Mouse (Mus musculus) heart, adult 8-10 months (tissue): ENCODE data around the gene LTO1. TPM values are rescaled to one million over a fixed set of nuclear protein-coding genes. Genes with fewer than 3 reads are reported as not detected.

Experiments
- DNase-seq: peaks from one replicate; pipeline ENCODE4 v3.0.0; 2022; ENCODE audit warnings: low spot score
- total RNA-seq, 4 experiments: library from RNA; stranded (reverse); gene quantifications; 2 replicates each; pipeline ENCODE4 v1.2.4; 2022

LTO1 gene
- total RNA-seq, 4 experiments from 2014 or later, result 14.6 to 18.2 (median 17.4) TPM

DNA sequence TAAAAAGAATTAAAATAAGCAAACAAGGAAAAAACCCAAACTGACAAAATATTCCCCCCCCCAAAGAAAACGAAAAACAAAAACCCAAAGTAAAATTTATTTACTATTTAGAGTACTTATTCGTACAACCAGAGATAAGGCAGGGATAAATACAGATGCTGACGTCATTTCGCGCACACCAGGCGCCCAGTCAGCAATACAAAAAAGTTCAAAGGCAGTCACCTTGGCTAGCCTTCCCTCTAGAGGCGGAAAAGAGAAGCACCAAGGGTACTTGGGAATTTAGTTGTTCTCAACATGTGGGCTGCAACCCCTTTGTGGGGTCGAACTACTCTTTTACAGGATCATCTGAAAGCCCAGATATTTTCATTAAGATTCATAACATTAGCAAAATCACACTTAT is 7.1 kb upstream of the LTO1 start:
- no peak for DNase-seq

DNA sequence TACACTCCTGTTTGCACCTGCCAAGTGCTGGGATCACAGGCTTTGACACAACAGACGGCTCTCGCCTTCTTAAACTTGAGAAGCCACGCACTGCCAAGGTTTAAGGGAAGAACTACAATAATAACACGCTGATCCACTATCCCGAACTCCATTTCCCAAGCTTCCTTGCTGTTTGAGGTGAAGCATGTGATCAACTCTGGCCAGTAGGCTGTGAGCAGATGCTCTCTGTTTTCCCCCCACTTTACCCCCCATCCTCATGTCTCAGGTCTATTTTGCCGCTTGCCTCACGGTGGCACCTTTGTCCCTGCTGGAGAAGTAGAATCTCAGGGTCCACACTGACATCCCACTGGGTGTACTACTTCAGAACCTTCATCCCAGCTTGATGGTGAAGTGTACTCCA is 6.2 kb upstream of the LTO1 start:
- DNase-seq, result no peak

DNA sequence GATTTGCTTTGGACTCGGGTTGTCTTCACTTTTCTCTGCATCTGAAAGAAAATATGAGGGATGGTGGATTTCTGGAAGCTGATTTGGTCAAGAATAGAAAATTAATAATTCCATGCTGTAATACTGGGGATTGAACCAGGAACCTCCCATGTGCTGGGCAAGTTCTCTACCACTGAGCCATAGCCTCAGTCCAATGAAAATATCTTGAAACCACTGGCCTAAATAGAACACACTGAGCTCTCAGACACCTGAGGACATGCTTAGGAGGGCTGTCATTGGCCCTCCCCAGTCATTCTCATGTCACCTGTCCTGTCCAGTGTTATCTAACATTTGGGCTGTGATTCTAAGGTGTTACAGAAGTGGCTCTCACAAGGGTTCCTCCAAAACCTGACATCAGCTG is 3.8 kb upstream of the LTO1 start:
- no peak for DNase-seq

DNA sequence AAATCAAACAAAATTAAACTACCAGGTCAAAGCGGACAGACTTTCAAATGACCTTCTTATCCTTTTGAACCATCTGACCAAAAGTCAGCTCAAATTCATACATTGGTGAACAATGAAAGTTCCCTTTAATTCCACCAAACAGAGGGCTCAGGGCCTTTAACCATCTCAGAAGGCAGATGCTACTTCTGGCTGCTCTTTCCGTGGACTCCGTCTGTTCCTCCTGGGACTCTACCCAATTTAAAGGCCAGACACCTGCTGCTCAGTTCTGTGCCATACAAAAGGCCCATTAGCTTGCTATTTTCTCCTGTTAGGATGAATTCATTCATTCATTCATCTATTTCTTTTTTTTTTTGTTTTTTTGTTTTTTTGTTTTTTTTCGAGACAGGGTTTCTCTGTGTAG is 2.0 kb upstream of the LTO1 start:
- no peak for DNase-seq

DNA sequence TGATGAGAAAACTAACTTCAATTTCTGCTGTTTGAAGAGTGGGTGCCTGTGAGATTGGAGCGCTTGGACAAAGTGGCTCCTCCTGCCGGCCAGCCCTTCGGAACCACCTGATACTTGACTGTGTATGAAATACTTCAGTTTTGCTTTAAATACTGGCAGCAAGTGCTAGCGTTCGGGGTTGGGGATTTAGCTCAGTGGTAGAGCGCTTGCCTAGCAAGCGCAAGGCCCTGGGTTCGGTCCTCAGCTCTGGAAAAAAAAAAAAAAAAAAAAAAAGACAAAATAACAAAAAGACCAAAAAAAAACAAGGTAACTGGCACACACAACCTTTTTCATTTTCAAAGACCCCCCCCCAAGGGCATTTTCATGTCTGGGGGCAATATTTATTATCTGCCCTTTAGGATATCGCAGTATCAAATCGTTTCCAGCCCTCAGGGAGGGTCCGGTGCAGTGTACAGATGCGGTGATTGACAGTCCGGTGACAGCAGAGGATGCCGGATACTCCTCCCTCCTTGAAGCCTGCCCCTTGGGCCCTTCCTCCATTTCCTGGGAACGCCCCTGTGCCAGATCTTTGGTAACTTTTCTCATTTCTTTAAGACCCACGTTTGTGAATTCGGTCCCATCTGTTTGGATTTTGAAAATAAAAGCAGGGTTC is 478 bp upstream of the LTO1 start:
- no peak for DNase-seq

DNA sequence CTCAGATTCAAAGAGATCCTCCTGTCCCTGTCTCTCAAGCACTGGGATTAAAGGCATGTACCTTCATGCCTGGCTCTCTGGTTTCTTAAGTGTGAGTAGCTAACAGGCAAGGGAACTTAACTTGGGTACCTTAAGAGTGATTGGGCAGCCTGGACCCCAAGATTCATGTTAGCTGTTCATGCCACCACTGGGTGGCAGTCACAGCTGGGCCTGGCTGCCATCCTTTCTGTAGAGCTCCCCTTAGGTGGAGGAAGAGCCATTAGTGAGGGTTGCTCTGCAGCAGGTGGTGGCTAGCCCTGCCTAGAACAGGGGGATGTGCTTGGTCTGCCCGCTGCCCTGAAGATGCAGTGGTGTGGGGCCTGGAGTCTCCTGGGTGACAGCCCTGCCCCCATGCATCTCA is 3.9 kb downstream of the LTO1 start:
- DNase-seq, result no peak

DNA sequence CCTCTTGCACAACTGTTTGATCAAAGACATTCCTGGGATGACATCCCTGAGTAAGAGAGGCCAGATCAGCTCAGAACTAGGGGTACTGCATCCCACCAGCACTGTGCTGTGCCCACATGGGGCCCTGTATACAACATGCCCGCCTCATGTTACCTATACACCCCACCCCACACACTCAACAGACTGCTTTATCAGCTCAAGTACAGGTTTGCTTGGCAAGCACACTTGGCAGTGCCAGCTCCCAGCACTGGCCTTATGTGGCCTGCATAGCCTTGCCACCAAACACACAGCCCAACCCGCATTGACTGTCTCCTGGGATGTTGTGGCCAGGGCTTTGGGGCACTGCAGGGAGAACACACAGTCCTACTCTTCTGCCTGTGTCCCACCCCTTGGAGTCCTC is 12.7 kb downstream of the LTO1 start:
- DNase-seq, result peak; percentile 50

DNA sequence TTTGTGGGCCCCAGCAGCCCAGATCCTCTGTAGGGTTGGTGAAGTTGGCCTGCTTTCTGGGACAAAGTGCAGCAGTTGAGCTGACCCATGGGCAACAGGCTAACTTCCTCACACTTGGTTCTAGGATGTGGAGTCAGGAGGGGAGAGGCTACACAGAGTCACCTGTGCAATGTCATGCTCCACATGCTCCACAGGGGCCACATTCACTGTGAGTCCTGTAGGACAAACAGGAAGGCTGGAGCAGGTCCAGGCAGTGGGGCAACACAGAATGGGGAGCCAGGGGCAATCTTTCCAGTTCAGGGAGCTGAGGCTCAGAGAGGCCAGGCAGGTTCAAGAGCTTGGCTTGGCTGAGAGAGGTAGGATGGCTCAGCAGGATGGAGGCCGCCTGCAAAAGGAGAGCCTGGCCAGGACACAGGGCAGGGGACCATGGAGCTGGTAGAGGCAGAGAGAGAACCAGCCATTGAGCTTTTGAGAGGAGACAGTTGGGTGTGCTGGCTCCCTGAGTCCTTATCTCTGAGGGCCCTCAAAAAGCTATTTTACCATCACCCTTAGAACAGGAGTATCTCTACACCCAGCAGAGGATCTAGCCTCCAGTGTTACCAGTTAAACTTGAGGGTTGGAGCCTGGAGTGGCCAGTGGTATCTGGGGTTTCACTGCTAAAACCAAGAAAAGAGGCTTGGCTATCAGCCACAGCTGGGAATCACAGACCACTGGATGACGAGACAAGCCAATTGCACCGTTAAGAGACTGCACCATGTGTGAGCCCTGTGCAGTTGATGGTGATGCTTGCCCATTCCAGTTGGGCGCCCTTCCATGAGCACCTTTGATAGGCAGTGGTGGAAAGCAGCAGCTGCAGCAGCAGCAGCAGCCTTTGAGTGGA is 13.3 kb downstream of the LTO1 start:
- no peak for DNase-seq

DNA sequence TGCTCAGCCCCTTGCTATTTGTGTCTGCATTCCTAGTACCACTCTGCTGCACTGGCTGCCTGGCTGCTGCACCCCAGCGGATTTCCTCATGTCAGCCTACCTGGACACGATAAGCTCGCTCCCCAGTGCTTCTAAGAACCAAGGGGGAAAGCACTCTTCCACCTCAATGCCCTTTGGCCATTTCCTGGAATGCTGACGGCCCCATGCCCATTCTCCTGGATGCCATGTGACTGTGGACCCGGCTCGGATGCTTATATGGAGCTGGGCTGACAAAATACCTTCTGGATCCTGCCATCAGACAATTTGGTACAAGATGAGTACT is 13.9 kb downstream of the LTO1 start:
- no peak for DNase-seq

DNA sequence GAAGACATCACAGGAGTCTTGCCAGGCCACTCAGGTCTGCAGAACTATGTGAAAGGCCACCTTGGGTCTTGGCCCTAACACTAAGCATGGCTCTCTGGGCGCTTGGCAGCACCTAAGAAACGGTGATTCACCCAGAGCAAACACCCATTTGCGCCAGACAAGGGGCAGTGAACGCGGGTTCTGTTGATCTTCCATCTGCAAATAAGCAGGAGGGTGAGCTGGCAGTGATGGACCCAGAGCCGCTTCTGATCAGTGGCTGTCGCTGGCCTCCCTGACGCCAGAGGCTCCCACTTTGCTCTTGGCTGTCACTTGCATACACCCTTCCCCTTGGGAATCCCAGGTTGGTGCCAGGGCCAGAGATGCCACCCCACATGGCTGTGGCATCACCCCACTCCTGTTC is 14.6 kb downstream of the LTO1 start:
- DNase-seq, result no peak

DNA sequence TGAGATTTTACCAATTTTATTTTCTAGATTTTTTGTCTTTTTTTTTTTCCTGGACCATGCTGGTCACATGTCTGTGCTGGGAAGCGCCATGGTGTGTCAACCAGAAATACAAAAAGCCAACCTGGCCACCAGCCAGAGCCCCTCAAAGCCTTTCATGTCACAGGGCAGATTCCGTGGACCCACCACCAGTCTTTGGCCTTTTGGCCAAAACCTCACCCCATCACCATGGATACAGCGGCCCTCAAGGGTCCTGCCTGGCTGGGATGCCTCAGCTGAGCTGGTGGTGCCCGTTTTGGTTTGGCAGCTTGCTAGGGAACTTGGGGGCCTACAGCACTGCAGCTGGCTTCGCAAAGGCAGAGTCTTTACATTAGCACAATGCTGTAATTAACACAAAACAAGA is 15.0 kb downstream of the LTO1 start:
- no peak for DNase-seq

DNA sequence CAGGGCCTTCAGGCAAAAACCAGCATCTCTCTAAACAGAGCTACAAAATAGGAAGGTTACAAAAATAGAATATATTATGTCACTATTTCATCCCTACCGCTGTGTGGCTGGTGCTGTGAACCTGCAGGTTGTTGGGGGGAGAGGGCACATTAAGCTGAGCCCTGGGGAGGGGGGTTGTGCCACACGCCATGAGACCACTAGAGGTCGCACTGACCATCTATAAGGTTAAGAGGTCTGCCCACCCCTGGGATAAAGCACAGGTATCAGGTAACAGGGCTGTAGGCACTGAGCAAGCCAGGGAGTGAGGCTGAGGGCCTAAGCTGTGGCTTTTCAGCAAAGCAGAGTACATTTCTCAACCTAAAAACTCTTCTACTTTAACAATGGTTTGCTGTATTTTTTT is 16.9 kb downstream of the LTO1 start:
- no peak for DNase-seq

DNA sequence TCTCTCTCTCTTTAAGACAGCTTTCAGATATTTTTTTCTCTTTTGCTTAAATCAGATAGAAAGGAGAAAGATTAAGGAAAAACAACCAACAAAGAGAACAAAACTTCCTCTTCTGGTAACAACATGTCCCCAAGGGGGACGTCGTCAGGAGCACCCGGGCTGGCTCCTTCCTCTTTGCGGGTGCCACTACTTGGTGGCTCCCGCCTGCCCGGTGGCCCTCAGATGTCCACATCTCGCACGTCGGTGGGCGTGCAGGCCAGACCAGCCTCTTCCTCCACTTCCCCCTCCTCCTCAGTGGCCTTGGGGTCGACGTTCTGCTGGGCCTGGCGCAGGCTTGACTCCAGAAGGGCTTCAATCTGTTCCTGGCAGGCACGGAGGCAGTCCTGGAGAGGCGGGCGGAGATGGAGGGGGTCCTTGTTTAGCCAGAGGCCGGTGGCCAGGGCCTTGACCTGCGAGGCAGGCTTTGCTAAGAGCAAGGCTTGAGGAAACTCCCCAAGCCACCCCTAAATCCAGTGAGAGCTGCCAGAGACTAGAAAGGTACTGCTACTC is 17.6 kb downstream of the LTO1 start:
- no peak for DNase-seq

DNA sequence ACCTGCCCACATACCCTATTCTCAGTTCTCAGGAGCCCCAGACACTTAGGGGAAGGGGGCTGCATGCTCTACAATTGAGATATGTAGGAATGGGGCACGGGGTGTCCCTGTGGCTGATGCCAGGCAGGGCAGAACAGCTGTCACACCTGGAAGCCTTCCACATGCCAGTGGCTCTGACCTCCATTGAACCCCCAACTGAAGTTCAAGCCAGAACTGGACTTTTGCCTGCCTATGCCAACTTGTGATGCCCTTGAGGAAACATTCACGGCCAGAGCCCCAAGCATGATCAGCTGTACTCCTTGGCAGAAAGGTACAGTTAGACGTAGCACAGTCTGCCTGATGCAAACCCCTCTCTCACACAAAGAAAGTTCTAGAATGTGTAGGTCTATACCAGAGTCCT is 18.4 kb downstream of the LTO1 start:
- peak; percentile 36 for DNase-seq

DNA sequence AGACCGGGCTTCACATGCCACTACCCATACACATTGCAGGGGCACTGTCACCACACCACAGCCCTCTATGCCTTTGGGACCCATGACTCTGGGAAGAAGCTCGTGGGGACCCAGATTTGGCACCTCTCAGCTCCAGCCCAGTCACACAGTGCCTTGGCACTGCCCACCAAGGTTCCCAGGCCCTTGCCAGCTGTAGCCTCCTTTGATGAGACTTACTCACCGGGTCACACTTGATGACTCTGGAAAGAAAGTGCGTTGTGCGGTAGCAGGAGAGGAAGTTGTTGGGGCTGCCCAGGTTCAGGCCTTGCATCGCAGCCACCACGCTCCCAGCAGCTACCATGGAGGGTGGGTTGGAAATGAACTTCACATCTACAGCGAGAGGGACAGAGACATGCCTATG is 18.9 kb downstream of the LTO1 start:
- no peak for DNase-seq

DNA sequence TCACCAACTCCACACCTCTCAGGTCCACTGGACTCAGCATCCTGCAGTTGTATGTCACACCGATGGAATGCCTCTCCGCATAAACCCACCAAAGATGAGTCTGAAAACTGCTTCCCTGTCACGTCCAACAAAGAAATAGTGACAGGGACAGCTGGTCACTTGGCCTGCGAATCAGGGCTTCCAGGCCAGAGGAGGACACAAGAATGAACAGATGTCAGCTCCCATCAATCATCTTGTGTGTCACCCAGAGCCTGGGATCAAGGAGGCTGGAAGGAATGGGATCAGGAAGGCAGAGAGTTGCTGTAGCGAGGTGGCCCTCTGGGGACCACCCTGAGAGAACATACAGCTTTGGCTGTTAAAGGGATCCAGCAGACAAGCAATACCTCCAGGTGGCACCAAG is 20.0 kb downstream of the LTO1 start:
- DNase-seq, result no peak

DNA sequence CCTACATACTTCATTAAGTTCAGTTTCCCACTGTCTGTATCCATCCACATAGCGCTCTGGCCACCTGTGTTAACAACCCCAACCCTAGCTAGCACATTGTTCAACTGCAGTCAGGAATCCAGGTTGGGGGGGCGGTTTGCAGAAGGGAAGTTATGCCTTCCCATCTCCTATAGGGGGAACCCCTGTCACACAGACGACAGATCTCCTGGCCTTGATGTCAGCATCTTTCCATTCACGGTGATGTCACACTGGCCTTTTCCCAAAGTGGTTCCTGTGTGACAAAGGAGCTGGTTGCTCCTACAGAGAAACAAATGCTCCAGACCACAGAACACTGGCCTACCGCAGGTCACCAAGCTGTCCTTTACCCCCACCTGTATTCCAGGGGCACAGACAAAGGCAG is 20.7 kb downstream of the LTO1 start:
- DNase-seq, result no peak

DNA sequence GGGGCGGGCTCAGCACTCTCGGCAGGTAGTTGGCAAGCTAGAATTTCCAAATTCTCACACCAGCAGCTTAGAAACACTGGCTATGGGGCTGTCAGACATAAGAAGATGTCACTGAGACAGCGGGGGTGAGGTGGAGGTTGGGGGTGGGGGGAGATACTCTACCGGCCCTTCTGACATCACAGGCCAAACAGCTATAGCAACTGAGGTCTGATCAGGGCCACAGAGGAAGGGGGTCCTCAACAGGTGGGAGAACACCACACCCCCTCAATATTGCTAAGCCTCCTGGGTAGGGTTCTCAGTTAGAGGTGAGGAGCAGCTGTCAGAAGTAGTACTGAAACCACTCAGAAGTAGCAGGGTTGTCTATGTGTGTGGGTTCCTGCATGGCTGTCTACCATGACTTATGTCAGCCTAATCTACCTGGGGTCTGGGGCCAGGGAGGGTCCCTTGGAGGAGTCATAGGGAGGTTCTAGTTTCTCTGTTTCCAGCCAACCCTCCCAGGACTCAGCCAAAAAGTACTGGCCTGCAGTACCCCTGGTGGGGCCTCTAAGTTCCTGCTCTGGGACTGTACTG is 21.5 kb downstream of the LTO1 start:
- DNase-seq, result no peak

DNA sequence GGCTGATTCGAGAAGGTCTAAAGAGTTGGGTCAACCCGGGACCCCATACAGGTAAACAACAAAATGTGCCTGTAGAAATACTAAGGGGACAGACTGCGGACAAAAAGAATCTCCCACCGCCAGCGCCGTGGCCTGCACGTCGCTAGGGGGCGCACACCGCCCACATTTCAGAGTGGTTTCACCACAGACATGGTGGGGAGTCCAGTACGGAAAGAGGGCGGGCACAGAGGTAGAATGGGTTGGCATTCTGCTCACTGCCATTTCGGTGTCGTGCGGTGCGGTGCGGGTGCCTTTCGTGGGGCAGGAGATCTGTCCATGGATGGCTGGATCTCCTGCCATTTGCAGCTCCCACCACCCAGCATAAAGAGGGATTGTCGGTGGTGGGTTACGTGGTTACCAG is 22.6 kb downstream of the LTO1 start:
- DNase-seq, result peak; percentile 90

DNA sequence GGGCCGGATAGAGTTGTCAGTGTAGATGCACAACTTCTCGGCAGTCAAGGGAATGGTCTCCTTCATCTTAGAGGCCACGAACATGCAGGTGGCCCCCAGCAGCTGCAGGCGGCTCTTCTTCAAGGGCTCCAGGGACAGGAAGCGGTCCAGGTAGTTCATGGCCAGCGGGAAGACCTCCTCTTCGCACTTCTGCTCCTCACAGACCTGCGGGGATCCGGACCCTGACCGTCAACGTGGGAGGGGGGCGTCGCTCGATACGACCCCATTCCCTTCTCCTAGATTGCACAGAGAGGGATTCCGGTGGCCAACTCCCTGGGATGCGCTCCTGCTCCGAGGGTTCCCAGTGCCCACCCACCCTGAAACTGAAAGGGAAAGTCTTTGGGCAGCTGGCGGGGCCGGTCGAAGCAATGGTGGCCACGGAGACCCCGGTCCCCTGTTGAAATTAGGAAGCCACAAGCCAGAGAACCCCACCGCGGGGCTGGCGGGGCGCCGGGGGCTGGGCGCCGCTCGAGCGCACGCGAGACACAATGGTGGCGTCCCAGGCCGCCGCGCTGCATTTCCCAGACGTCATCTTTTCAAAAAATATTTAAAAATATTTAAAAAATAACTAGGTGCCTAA is 23.1 kb downstream of the LTO1 start:
- no peak for DNase-seq

DNA sequence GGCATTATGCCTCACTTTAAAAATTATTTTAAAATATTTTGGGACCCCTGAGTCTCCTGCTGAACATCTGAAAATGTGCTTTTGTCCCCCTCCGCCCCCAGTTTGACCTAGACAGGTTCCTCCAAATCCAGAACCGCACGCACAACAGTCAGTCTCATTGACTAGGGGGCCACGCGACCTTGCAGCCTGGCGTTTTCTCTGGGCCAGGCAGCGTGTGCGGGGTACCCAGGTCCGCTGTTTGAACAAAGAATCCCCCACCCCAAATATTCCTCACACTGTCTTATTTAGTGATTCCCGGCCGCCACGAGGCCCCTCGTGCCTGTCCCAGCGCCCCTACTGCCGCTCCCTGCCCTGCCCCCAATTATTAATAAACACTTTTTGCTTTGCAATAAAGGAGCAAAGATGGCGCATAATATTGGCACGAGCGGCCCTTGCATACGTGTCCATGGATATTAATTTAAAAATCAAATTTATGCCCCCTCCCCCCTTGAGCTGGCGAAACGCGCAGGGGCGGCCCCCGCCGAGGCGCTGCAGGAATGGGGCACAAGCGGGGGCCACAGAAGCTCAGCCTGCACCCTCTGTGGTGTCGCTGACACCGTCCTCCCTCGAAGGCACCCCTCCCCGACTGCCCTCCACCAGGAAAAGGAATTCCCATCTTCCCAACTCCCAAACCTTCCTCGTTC is 23.9 kb downstream of the LTO1 start:
- no peak for DNase-seq
